Mouse (Mus musculus): ENCODE results near the gene Ripk1.
"Not testable (repeated sequence)": the region's sequence is repeated elsewhere in the genome, so short reads cannot be mapped to it uniquely, and the experiment has no call there.

Ripk1 gene

DNA sequence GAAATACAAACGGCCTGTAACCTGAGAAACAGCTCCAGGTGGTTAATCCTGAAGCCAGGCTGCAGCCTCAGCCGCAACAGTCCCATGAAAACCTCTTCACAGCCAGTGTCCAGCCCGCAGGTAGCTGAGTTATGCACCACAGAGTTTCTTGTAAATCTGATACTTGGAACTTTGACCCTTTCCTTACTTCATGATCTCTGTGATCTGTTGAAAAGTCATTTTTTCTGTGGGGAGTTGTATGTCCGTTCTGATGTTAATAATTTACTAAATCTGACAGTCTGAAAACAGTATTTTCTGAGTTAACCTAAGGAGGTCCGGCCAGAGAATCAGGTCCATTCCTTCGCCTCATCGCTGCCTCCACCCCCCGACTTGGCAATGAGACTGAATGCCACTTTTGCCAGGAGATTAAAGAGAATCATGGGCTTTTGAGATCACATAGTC lies 36.8 kb downstream of the Ripk1 start:
- DNase-seq = peak; percentile 70 to 87

DNA sequence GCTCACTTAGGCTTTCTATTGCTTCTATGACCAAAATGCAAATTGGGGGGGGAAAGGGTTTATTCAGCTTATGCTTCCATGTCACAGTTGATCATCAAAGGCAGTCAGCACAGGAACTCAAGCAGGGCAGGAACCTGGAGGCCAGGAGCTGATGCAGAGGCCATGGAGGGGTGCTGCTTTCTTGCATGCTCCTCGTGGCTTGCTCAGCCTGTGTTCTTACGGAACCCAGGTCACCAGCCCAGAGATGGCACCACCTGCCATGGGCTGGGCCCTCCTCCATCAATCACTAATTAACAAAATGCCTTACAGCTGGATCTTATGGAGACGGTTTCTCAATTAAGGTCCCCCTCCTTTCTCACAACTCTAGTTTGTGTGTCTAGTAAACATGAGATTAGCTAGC lies 37.9 kb downstream of the Ripk1 start:
- no peak for DNase-seq

DNA sequence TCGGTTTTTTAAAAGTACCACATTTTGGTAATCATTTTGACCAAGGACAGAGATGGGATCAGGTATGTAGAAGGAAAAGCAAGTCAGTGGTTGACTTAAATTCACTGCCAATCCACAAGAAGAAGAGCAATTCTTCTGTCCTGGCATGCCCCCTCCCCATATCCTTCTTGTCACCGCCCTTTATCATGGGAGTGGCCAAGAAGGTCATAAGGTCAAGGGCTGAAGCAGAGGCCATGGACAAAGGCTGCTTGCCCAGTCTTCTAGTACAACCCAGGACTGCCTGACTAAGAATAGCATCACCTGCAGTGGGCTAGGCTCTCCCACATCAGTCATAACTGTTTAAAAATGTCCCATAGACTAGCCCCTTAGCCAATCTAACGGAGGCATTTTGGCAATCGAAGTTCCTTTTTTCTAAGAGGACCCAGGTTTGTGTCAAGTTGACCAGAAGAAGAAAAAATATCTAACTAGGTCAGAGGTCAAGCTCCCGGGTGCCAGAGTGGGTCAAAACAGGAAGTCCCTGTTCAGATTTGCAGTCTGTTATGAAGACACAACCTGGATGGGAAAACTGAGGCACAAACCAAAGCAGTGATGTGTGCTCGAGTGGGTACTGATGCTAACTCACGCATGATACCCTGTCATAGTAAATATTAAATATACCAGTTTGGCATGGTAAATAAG lies 41.7 kb downstream of the Ripk1 start:
- no peak for DNase-seq

DNA sequence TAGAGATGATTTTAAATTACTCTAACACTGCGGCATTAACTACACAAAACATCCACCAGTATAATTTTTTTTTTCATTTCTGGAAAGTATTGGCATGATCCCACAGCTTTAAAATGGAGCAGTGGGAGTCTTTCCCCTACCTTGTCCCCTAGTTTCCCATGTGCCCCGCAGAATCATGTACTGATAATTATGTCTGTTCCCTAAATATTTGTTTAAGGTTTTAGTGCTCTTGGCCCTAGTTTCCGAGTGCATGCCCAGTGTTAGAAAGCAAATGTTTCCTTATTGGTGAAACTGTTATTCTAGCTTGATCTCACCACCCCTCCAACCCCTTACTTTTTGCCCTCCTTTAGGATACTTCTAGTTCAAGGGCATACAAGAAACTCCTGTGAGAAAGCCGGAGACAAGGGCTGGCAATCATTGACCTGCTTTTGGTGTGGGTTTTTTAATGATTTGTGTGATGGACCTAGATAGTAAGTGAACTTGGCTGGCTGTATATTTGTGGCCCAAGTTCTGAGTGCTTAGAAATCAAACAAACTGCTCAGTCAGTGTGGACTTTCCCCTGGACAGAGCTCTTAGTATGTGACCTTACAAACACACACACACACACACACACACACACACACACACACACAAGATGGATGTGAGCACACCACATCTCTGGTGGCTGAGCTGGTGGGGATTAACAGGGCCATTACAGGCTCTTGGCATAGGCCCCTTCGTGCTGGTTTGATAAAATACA lies 43.5 kb downstream of the Ripk1 start:
- DNase-seq = peak; percentile 82 to 91

DNA sequence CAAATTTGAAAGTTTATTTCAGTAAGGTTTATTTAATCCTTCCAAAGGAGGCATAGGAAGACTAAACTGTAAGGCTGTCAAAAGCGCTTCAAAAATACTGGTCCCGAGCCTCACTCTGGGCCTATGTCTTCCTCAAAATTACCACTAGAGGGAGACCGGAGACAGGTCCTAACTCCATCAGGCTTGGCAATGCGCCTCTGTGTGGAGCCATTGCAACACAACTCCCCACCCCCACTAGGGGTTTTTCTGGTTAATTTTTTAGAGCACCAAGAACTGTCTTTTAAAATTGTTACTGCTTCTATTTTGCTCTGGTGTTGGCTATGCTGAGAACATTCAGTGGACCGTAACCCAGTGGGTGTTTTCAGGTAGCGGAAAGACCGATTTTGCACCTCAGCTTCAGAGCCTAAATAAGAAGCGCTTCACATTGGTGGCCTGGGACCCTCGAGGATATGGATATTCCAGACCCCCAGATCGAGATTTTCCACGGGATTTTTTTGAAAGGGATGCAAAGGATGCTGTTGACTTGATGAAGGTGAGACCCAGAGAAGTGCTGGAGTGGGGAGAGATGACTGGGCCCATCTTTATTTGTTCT lies 44.4 kb downstream of the Ripk1 start:
- DNase-seq = peak; percentile 92

DNA sequence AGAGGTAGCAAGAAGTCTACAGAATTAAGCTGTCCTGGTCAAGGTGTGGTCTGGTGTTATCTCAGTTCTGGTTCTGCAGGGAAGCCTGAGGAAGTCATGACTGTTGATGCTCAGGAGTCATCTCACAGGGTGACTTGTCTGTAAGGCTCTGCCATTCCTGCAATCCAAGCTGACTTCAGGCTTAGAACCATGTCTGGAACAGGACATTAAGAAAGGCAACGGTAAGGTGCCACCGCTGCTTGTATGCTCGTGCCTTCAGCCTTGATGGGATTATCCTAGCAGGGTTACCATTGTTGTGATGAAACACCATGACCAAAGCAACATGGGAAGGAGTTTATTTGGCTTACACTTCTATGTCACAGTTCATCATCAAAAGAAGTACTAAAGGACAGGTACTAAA lies 45.4 kb downstream of the Ripk1 start:
- no peak for DNase-seq

DNA sequence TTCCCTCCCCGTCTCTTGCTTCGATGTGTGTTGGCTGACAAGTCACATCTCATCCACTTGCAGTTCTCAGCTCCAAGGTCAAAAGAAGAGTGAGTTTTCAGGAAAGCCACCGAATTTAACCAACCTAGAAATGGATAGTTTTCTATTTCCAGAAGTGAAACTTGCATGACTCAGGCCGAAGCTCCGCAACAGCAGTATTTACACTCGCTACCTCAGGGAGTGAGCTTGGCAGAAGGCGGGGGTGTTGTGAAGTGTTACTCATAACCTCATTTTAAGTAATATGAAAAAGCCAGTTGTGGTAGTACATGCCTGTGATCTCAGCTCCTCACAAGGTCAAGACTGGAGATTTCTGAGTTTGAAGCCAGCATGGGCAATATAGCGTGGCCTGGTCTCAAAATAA lies 48.3 kb downstream of the Ripk1 start:
- no peak for DNase-seq

DNA sequence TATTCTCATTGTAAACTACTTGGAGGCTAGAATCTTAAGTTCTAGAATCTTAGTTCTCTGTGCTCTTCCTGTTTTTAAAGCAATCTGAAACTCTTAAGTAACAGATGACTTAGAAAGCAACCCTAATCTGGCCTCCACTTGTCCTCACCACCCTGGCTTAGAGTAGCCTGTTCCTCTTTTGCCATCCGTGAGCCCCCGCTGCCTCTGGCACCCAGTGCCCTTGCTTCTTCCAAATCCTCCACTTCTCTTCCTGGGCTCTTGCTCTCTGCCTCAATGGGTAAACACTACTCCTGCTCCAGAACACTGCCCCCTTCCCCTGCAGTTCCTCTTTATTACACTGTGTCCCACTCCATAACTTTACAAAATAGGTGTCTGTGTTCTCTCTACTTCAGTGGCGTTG lies 49.5 kb downstream of the Ripk1 start:
- DNase-seq = no peak

DNA sequence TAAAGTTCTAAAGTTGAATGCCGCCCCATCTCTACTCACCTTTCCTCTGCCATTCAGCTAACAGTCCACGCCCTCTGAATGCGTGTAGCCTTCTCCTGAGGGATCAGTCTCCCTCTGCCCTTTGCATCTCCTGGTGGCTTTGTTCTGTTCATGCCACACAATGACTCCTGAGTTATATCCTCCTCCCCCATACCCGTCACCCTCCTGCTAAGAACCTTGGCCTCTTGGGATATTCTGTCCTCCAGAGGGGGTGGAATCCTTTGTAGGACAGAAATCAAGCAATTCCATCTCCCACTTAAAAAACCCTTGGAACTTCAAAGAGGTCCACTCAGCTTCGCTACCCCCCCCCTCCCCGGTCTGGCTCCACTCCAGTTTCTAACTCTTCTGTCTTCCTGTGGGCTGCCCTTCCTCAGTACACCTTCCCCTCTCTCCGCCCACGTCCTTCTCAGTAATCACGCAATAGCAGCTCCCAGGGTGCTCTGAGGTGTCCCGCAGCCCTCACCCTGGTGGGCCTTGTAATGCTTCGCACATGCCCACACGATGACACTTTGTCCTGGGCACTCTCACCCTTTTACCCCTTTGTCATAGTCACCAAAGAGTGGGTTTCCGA lies 51.6 kb downstream of the Ripk1 start:
- no peak for DNase-seq

DNA sequence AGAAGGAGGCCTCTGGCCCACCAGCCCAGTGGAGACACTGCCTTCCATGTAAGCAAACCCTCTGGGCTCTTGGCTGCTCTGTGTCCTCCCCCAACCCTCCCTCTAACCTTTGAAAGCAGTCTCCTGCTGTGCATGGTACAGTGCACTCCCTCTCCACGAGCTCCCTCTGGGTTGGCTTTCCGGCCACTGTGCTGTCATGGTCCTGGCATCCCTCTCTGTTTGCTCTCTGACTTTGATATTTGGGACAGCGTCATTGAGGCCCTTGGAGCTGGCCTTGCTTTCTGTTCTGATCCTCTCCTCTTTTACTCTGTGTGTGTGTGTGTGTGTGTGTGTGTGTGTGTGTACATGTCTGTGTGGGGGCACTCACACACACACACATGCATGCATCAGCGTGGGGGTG lies 52.2 kb downstream of the Ripk1 start:
- DNase-seq = no peak

DNA sequence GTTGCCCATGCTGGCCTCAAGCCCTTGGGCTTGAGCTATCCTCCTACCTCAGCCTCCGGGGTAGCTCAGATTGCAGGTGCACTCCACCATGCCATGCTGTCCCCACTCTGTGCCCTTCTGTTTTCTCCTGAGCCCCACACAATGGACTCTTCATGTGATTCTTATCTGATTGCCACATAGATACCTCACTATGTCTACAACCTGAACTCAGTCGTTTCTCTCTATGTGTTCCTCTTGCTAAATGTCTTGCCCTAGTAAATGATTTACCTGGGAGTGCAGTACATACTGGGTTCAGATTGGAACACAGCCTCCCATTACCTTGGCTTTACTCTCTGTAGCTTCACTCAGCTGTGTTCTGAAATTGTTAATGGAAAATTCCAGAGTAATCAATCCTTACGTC lies 52.8 kb downstream of the Ripk1 start:
- DNase-seq = peak in 1 of 2 experiments; percentile 61

DNA sequence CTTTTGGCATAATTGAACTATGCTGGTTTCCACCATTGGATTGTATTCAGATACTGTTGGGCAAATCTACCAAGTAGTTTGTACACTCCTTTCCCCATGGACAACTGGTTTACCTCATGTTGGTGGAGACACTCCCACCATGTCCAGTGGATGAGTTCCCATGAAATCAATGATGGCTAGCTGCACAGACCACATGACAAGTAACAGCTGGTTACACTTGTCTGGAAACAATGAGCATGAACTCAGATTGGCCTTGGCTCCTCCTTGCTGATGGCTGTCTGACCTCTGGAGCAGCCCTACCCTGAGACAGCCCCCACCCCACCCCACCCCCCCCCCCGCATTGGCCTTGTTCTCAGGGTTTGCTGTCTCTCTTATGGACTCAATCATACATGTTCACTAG lies 55.1 kb downstream of the Ripk1 start:
- no peak for DNase-seq

DNA sequence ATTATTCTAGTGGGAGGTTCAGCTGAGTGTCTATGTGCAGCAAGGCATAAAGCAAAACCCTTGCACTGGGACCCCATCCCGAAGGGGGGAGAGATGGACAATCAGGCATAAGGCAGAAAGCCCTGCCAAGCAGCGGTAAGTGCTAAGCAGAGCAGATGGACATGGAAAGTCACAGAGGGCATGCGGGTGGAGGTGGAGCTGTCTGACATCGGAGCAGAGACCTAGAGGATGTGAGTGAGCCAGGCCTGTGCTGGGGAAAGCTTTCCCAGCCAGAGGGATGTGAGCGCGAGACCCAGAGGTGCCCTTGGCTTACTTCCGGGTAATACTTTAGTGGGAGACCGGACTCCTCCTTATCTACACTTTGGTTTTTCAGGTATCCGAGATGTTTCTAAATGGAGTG lies 57.9 kb downstream of the Ripk1 start:
- DNase-seq = no peak

DNA sequence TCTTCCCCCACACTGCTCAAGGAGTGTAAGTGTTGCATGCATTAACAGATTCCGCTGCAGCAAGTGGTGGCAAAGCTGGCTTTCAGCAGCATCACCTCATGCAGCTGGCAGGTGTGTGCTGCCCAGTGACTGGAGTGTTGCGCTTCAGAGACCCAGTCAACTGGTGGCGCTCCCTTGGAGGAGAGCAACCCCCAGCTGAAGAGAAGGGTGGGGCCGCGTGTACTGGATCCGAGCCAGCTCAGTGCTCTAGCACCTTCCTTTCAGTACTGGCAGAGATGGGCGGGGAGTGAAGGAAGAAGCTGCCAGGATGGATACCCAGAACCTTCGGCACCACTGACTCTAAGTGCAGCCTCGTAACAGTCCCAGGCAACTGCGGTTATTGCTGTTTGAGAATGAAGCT lies 60.3 kb downstream of the Ripk1 start:
- DNase-seq = no peak

DNA sequence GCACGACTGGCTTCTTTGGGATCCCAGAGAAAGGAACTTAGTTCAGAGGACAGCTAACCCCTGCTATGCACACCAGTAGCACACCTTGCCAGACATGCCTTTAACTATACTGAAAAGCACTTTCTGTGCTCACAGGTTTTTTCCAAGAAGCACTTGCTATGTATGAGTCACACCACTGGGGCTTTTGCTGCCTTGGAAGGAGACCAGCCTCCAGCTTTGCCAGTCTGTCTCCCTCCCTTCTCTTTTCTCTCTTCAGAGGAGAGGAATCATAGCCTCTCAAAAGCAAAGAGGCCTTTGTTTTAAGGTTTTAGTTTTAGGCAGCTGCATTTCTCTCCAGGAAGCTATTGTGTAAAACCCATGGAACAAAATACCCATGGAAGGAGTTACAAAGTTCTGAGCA lies 64.2 kb downstream of the Ripk1 start:
- DNase-seq = no peak

DNA sequence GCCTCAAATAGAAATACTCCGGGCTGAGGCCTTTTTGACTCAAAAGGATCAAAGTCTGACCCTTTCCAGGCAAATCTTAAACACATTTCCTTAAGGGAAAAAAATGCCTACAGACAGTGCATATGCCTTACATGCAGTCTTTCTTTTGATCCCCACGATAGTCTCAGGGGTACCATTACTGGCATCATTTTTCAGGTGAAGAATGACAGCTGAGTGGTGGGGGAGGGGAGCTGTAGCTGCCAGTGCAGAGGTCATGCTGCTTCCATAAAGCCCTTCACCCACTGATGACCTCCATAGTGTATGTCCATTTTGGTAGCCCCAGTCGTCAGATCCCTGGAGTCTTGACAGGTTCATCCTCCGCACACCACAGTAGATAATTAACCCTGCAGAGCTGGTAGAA lies 68.1 kb downstream of the Ripk1 start:
- DNase-seq = no peak

DNA sequence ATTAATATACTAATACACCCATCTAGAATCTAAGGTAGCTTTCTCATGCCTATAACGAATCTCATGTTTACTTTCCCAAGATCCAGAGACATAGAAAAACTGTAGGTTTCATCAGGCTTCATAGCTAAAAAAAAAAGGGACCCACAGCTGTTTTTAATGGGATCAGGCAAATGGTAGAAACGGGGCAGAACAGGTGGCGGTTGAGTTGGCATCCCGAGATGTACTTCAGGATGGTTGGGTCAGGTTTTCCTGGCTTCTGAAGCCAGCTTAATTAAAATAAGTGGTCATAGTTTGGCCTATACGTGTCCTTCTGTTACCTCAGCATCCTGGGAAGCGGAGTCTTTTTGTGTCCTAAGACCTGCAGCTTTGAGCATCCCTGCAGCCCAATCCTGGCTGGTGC lies 69.7 kb downstream of the Ripk1 start:
- no peak for DNase-seq

DNA sequence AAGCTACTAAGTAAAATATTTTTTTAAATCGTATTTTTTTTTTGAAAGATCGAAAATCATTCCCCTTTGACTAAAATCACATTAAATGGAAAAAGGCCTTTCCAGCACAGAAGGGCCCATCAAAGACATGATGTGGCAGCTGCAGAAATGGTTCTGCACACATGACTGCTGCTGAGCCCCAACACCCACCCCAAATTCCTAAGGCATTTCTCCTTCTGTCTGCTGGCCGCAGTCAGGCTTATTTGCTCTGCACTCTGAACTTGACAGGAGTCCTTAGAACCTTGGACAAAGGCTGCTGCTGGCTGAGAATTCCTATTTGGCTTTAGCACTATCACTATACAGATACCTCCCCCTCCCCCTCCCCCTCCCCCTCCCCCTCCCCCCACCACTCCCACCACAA lies 70.7 kb downstream of the Ripk1 start:
- DNase-seq = no peak

DNA sequence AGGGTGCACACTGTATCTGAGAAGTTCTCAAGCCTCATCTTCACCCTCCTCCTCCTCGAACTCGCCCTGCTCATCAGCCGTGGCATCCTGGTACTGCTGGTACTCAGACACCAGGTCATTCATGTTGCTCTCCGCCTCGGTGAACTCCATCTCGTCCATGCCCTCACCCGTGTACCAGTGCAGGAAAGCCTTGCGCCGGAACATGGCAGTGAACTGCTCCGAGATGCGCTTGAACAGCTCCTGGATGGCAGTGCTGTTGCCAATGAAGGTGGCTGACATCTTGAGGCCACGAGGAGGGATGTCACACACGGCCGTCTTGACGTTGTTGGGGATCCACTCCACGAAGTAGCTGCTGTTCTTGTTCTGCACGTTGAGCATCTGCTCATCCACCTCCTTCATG lies 72.3 kb downstream of the Ripk1 start:
- DNase-seq = not testable (repeated sequence)

DNA sequence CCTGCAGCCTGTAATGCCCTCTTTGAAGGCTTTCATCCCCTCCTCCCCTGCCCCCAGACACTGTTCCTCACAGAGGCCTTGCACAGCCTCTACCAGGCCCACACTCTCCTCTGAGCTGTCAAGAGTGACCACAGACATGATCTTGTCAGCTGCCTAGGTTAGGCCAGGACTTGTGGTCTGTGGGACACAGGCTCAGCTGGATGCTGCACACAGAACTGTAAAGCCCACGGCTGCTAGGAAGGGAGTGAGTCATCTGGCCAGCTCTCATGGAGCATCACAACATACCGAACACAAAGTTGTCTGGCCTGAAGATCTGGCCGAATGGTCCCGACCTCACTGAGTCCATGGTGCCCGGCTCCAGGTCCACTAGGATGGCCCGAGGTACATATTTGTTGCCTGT lies 73.7 kb downstream of the Ripk1 start:
- not testable (repeated sequence) for DNase-seq

DNA sequence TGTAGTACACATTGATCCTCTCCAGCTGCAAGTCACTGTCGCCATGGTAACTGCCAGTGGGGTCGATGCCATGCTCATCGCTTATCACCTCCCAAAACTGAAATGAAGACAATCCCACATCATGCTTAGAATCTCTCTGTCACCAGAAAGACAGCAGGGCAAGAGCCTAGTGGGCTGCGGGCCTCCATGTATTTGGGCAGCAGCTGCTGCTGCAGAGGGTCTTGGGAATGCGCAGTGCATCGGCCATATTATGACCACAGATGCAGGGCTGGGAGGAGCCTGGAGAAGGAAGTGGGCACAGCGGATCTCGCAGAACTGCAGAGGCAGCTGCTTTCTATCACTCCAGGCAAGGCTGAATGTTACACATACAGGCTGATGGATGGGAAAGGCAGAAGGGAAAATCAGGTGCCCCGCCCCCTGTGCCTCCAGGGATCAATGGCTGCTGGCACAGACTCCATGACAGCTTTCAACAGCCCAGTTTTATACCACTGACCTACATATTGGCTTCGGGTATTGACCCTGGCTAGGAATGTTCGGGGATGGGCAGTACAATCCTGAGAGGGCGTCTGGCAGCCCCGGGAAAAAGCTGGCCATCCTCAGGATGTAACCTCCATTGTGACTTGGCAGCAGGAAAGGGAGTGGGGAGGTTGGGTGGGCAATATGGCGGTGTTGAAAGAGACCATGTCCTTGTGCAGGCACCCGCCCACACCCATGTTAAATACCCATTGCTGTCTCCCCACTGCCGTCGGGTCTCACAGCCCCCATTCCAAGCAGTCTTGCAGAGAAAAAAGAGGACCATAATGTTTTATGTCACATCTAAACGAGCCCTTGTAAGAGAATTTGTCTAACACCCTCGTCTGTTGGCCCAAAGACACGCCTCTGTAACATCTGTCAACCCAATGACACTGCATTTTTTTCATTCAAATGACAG lies 74.7 kb downstream of the Ripk1 start:
- DNase-seq = no peak

DNA sequence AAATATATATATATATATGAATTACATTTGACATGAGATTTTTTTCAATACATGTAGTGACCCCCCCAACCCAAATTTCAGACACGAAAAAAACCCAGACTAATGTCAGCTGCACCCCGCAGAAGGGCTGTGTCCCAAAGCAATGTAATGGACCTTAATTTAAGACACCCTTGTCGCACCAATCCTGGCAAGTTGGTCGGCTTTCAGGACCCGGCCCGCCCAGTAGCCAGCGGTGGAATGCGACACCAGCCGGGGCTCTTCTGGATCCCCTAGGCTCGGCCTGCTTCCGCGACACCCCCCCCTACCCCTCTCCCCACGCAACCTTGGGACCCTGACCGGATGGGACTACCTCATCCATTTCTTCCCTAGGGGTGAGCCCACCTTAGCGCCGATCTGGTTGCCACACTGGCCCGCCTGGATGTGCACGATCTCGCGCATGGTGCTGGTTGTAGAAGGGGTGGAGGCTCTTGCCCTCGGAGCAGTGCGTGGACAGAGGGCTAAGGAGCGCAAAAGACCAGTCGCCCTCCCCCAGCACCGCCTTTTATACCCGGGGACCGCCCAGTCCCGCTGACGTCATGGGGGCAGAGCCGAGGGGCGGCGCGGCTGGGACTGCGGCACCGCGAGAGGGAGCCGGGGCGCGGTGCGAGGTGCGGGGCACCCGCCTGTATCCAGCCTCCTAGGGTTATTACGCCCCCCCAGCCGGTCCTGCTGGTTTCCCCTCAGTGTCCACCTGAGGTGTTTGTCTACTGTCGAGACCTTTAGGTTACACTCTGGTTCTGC lies 75.5 kb downstream of the Ripk1 start, which contains the start of gene Tubb2a:
Gene Tubb2a (minus strand): TSS at position 516 of the 780 bp plus-strand sequence.
- peak; percentile 86 to 89 for DNase-seq

All from kidney, adult 8-10 months (tissue).